Mouse (Mus musculus) limb, embryonic 14.5 days (tissue): Measurements from ENCODE around the gene Sema4c. TPM values are rescaled to one million over a fixed set of nuclear protein-coding genes. Genes with fewer than 3 reads are reported as not detected.

Source experiments
- ATAC-seq: fragments of 200-750 bp; cut with Nextera tagmentation; 2 replicates; pipeline ENCODE4 v1.8.0; 2017; ENCODE audit warnings: low read depth, moderate number of reproducible peaks, moderate TSS enrichment; ENCODE audit not compliant: low FRiP score
- DNase-seq: peaks from one replicate; pipeline ENCODE4 v3.0.0-alpha.2; 2015; ENCODE audit warnings: low spot score
- H3K27ac ChIP-seq: fragments of 300-500 bp; sonication (generic); replicated peaks from 2 replicates; pipeline ENCODE4 v1.5.1; 2014; ENCODE audit warnings: low read depth, mild to moderate bottlenecking, low read length, moderate library complexity, mixed read lengths
- H3K27me3 ChIP-seq: fragments of 300-500 bp; sonication (generic); 2 replicates; pipeline ENCODE4 v1.6.1; 2014; ENCODE audit warnings: low read length, mixed read lengths; ENCODE audit not compliant: control insufficient read depth, insufficient read depth
- H3K36me3 ChIP-seq: fragments of 300-500 bp; sonication (generic); 2 replicates; pipeline ENCODE4 v1.6.1; 2014; ENCODE audit warnings: mild to moderate bottlenecking, low read length, moderate library complexity, mixed read lengths; ENCODE audit not compliant: control insufficient read depth, insufficient read depth
- H3K4me1 ChIP-seq: fragments of 300-500 bp; sonication (generic); 2 replicates; pipeline ENCODE4 v1.6.1; 2014; ENCODE audit warnings: antibody characterized with exemption, low read length, mixed read lengths; ENCODE audit not compliant: control insufficient read depth, insufficient read depth
- H3K4me2 ChIP-seq: fragments of 300-500 bp; sonication (generic); replicated peaks from 2 replicates; pipeline ENCODE4 v1.6.1; 2014; ENCODE audit warnings: low read depth, mild to moderate bottlenecking, low read length, moderate library complexity; ENCODE audit not compliant: severe bottlenecking
- H3K4me3 ChIP-seq: fragments of 300-500 bp; sonication (generic); replicated peaks from 2 replicates; pipeline ENCODE4 v1.5.1; 2014; ENCODE audit warnings: low read length
- H3K9ac ChIP-seq: fragments of 300-500 bp; sonication (generic); 2 replicates; pipeline ENCODE4 v1.6.1; 2014; ENCODE audit warnings: mild to moderate bottlenecking, low read depth, low read length, moderate library complexity; ENCODE audit not compliant: severe bottlenecking
- H3K9me3 ChIP-seq: fragments of 300-500 bp; sonication (generic); 2 replicates; pipeline ENCODE4 v1.6.1; 2016; ENCODE audit warnings: low read length; ENCODE audit not compliant: control insufficient read depth
- POLR2A ChIP-seq: fragments of 200-500 bp; IDR thresholded peaks from 2 replicates; pipeline ENCODE4 v1.8.0; 2012; ENCODE audit warnings: inconsistent platforms, mild to moderate bottlenecking, moderate library complexity, borderline replicate concordance; ENCODE audit not compliant: insufficient read depth, insufficient read length; ENCODE audit errors: extremely low read depth
- WGBS: fragments of 180-500 bp; shearing (Covaris S2); extraction: QIAGEN DNeasy Blood & Tissue Kit; methylation state at CpG from one replicate; pipeline ENCODE4 v1.1.7; 2014; 5-methylcytosine and 5-hydroxymethylcytosine counted together
- polyA plus RNA-seq, 2 experiments: library from polyadenylated mRNA; depleted of rRNA in 1 of 2; stranded (reverse) in 1 of 2; unstranded in 1 of 2; fragments of >200 nt; fragmentation: Nextera tagmentation in 1 of 2; extraction: Ambion mirVana in 1 of 2; gene quantifications; 2 replicates each; pipeline versions ENCODE4 v1.2.1 to v1.2.3; 2012 to 2014

Gene Sema4c
- polyA plus RNA-seq, 2 experiments = 2.0 to 45.9 TPM

- TF ChIP-seq POLR2A = no peak
- 94% methylated on average over 7 of the region's 7 CpGs for WGBS
Observed at GRCm38 (mm10) chr1:36522210-36522609, 35.9 kb downstream of the Sema4c start.

GRCm38 (mm10) chr1:36519626-36520025, 38.5 kb downstream of the Sema4c start:
- ATAC-seq (no peak), DNase-seq (no peak)
- Histone ChIP-seq H3K4me1 (peaks cover 15% of the 10 kb centered on the region), H3K27me3 (no peaks in the 10 kb centered on the region), H3K4me3 (no peak overlapping the region), H3K9ac (no peak overlapping the region), H3K27ac (no peak overlapping the region), H3K36me3 (peaks cover 67% of the 10 kb centered on the region), H3K4me2 (no peak overlapping the region), H3K9me3 (no peaks in the 10 kb centered on the region)
- WGBS = 76% methylated on average over 11 of the region's 11 CpGs
- no peak for TF ChIP-seq POLR2A

More at GRCm38 (mm10) chr1:36522210-36522609, 35.9 kb downstream of the Sema4c start:
- no peak overlapping the region for H3K4me2 ChIP-seq
- no peaks in the 10 kb centered on the region for H3K27me3 ChIP-seq
- no peaks in the 10 kb centered on the region for H3K9me3 ChIP-seq
- no peak overlapping the region for H3K4me3 ChIP-seq
- ATAC-seq (no peak), DNase-seq (no peak)
- 0 out of 2 replicates have a peak overlapping the region, but pooled peaks have one; percentile 61 for H3K27ac ChIP-seq
- no peak overlapping the region for H3K9ac ChIP-seq
- H3K4me1 ChIP-seq = peaks cover 12% of the 10 kb centered on the region; the same call in 1 of the 2 replicates
- H3K36me3 ChIP-seq = peaks cover 80% of the 10 kb centered on the region

- Histone ChIP-seq H3K36me3 (peaks cover 57% of the 10 kb centered on the region), H3K27me3 (no peaks in the 10 kb centered on the region), H3K27ac (no peak overlapping the region), H3K9me3 (no peaks in the 10 kb centered on the region), H3K4me2 (no peak overlapping the region), H3K4me3 (no peak overlapping the region), H3K9ac (no peak overlapping the region), H3K4me1 (peaks cover 19% of the 10 kb centered on the region)
- 81% methylated on average over 3 of the region's 3 CpGs for WGBS
- DNase-seq = no peak
- no peak for ATAC-seq
- TF ChIP-seq POLR2A = no peak
Observed at GRCm38 (mm10) chr1:36518259-36518658, 39.9 kb downstream of the Sema4c start.

DNA sequence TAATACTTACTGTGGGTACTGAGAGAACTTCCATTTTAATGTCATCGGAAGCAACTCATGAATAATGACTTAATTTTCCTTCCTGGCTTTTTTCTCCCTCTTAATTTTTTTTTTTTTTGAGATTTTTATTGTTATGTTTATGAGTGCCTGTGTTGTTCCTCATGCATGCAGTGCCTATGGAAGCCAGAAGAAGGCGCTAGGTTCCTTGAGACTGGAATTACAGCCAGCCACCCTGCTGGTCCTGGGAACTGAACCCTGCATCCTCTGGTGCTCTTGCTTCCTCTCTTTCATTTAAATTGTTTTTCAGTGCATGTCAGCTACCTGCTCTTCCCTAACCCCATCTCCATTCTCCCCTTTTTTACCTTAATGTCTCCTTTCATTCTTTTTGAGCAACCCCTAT, 44.4 kb downstream of the Sema4c start:
- WGBS = 40% methylated on average over 2 of the region's 2 CpGs
- H3K36me3 ChIP-seq = peaks cover 22% of the 10 kb centered on the region
- no peak overlapping the region for H3K27ac ChIP-seq
- H3K4me1 ChIP-seq = peaks cover 19% of the 10 kb centered on the region
- H3K4me2 ChIP-seq = peak overlapping the region; percentile 93
- DNase-seq (peak; percentile 18), ATAC-seq (no peak)
- H3K27me3 ChIP-seq = no peaks in the 10 kb centered on the region
- no peaks in the 10 kb centered on the region for H3K9me3 ChIP-seq
- no peak overlapping the region for H3K9ac ChIP-seq
- TF ChIP-seq POLR2A = no peak
- peak overlapping the region; percentile 94 for H3K4me3 ChIP-seq

GRCm38 (mm10) chr1:36513310-36513709, 44.8 kb downstream of the Sema4c start:
- Histone ChIP-seq H3K36me3 (peaks cover 19% of the 10 kb centered on the region), H3K4me3 (peak overlapping the region; percentile 94)
- 0% methylated on average over 1 of the region's 1 CpGs for WGBS

DNA sequence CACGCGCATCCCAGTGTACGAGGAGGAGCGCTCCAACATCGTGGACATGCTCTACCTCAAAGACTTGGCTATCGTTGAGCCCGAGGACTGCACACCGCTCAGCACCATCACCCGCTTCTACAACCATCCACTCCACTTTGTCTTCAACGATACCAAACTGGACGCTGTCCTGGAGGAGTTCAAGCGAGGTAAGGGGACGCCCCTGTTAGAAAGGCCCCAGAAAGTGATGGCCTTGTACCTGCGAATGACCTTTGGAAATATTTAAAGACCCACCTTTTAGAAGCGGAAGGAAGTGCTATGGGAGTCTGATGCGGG, 45.2 kb downstream of the Sema4c start:
- H3K36me3 ChIP-seq = peaks cover 18% of the 10 kb centered on the region; the same call in 1 of the 2 replicates
- DNase-seq = no peak
- TF ChIP-seq POLR2A = no peak
- no peak for ATAC-seq
- 1% methylated on average over 16 of the region's 16 CpGs for WGBS
- H3K27me3 ChIP-seq = no peaks in the 10 kb centered on the region
- H3K4me3 ChIP-seq = peak overlapping the region; percentile 94
- peaks cover 19% of the 10 kb centered on the region for H3K4me1 ChIP-seq
- H3K9ac ChIP-seq = peak overlapping the region; percentile 84
- no peaks in the 10 kb centered on the region for H3K9me3 ChIP-seq
- H3K4me2 ChIP-seq = peak overlapping the region; percentile 93
- H3K27ac ChIP-seq = peak overlapping the region; percentile 99

More at GRCm38 (mm10) chr1:36513310-36513709, 44.8 kb downstream of the Sema4c start:
- peaks cover 19% of the 10 kb centered on the region for H3K4me1 ChIP-seq
- H3K9ac ChIP-seq = peak overlapping the region; percentile 84
- H3K27me3 ChIP-seq = no peaks in the 10 kb centered on the region
- peak overlapping the region; percentile 93 for H3K4me2 ChIP-seq
- no peak overlapping the region for H3K27ac ChIP-seq
- H3K9me3 ChIP-seq = no peaks in the 10 kb centered on the region
- TF ChIP-seq POLR2A = no peak
- ATAC-seq (no peak), DNase-seq (peak; percentile 38)
